Mouse (Mus musculus): ENCODE measurements around the gene Vav3.

Gene Vav3

GRCm38 (mm10) chr3:109578347-109578746 lies 237.9 kb downstream of the Vav3 start:
- no peak for ATAC-seq (ENCODE audit: low TSS enrichment)

- no peak for ATAC-seq (ENCODE audit: low TSS enrichment)
Observed at GRCm38 (mm10) chr3:109578983-109579382, 238.5 kb downstream of the Vav3 start.

- ATAC-seq (ENCODE audit: low TSS enrichment), result no peak
Observed at GRCm38 (mm10) chr3:109585946-109586345, 245.5 kb downstream of the Vav3 start.

- peak; percentile 86 for ATAC-seq (ENCODE audit: low TSS enrichment)
Observed at GRCm38 (mm10) chr3:109592970-109593369, 252.5 kb downstream of the Vav3 start.

- no peak for ATAC-seq (ENCODE audit: low TSS enrichment)
Observed at GRCm38 (mm10) chr3:109596084-109596483, 255.6 kb downstream of the Vav3 start.

- ATAC-seq (ENCODE audit: low TSS enrichment), result no peak
Observed at GRCm38 (mm10) chr3:109600699-109601451, 260.4 kb downstream of the Vav3 start.

GRCm38 (mm10) chr3:109602753-109603152 lies 262.3 kb downstream of the Vav3 start:
- ATAC-seq (ENCODE audit: low TSS enrichment), result no peak

- ATAC-seq (ENCODE audit: low TSS enrichment), result peak; percentile 91
Observed at GRCm38 (mm10) chr3:109606121-109606520, 265.7 kb downstream of the Vav3 start.

GRCm38 (mm10) chr3:109621721-109622120 lies 281.3 kb downstream of the Vav3 start:
- ATAC-seq (ENCODE audit: low TSS enrichment), result no peak

GRCm38 (mm10) chr3:109622361-109622760 lies 281.9 kb downstream of the Vav3 start:
- ATAC-seq (ENCODE audit: low TSS enrichment), result no peak

GRCm38 (mm10) chr3:109622816-109623215 lies 282.4 kb downstream of the Vav3 start:
- no peak for ATAC-seq (ENCODE audit: low TSS enrichment)

- ATAC-seq (ENCODE audit: low TSS enrichment), result no peak
Observed at GRCm38 (mm10) chr3:109623770-109624169, 283.3 kb downstream of the Vav3 start.

GRCm38 (mm10) chr3:109636045-109636444 lies 295.6 kb downstream of the Vav3 start:
- no peak for ATAC-seq (ENCODE audit: low TSS enrichment)

GRCm38 (mm10) chr3:109639386-109639785 lies 298.9 kb downstream of the Vav3 start:
- no peak for ATAC-seq (ENCODE audit: low TSS enrichment)

GRCm38 (mm10) chr3:109640796-109641195 lies 300.3 kb downstream of the Vav3 start:
- ATAC-seq (ENCODE audit: low TSS enrichment), result no peak

- ATAC-seq (ENCODE audit: low TSS enrichment), result no peak
Observed at GRCm38 (mm10) chr3:109648242-109648641, 307.8 kb downstream of the Vav3 start.

- no peak for ATAC-seq (ENCODE audit: low TSS enrichment)
Observed at GRCm38 (mm10) chr3:109651479-109651878, 311.0 kb downstream of the Vav3 start.

GRCm38 (mm10) chr3:109652860-109653631 lies 312.6 kb downstream of the Vav3 start:
- ATAC-seq (ENCODE audit: low TSS enrichment), result no peak

GRCm38 (mm10) chr3:109654386-109654785 lies 313.9 kb downstream of the Vav3 start:
- no peak for ATAC-seq (ENCODE audit: low TSS enrichment)

GRCm38 (mm10) chr3:109671716-109672115 lies 331.3 kb downstream of the Vav3 start:
- peak; percentile 79 for ATAC-seq (ENCODE audit: low TSS enrichment)

- no peak for ATAC-seq (ENCODE audit: low TSS enrichment)
Observed at GRCm38 (mm10) chr3:109672925-109673324, 332.5 kb downstream of the Vav3 start.

- ATAC-seq (ENCODE audit: low TSS enrichment), result no peak
Observed at GRCm38 (mm10) chr3:109680281-109680680, 339.8 kb downstream of the Vav3 start.

- no peak for ATAC-seq (ENCODE audit: low TSS enrichment)
Observed at GRCm38 (mm10) chr3:109681863-109682262, 341.4 kb downstream of the Vav3 start.

All from frontal cortex, adult (tissue).